Mouse (Mus musculus) kidney, embryonic 14.5 days (tissue): ENCODE results near the gene Wwp2. TPM values are rescaled to one million over a fixed set of nuclear protein-coding genes. Genes with fewer than 3 reads are reported as not detected.

Experiments used
- ATAC-seq: fragments of 200-750 bp; cut with Nextera tagmentation; 2 replicates; pipeline ENCODE4 v1.8.0; 2017; ENCODE audit warnings: moderate number of reproducible peaks, mild to moderate bottlenecking, moderate TSS enrichment, moderate library complexity; ENCODE audit not compliant: low FRiP score, low TSS enrichment
- H3K27ac ChIP-seq: fragments of 300-500 bp; sonication (generic); 2 replicates; pipeline ENCODE4 v1.5.1; 2014; ENCODE audit warnings: low read depth, mild to moderate bottlenecking, low read length, moderate library complexity, mixed read lengths
- H3K27me3 ChIP-seq: fragments of 300-500 bp; sonication (generic); 2 replicates; pipeline ENCODE4 v1.6.1; 2014; ENCODE audit warnings: mild to moderate bottlenecking, low read length; ENCODE audit not compliant: control insufficient read depth, insufficient read depth
- H3K36me3 ChIP-seq: fragments of 300-500 bp; sonication (generic); 2 replicates; pipeline ENCODE4 v1.6.1; 2014; ENCODE audit warnings: low read length, mixed read lengths; ENCODE audit not compliant: control insufficient read depth, insufficient read depth
- H3K4me1 ChIP-seq: fragments of 300-500 bp; sonication (generic); 2 replicates; pipeline ENCODE4 v1.6.1; 2014; ENCODE audit warnings: low read length, mixed read lengths; ENCODE audit not compliant: control insufficient read depth, insufficient read depth
- H3K4me2 ChIP-seq: fragments of 300-500 bp; sonication (generic); replicated peaks from 2 replicates; pipeline ENCODE4 v1.6.1; 2014; ENCODE audit warnings: low read depth, mild to moderate bottlenecking, low read length
- H3K4me3 ChIP-seq: fragments of 300-500 bp; sonication (generic); 2 replicates; pipeline ENCODE4 v1.5.1; 2014; ENCODE audit warnings: mild to moderate bottlenecking, low read length
- H3K9ac ChIP-seq: fragments of 300-500 bp; sonication (generic); 2 replicates; pipeline ENCODE4 v1.6.1; 2014; ENCODE audit warnings: low read depth, mild to moderate bottlenecking, low read length, moderate library complexity
- H3K9me3 ChIP-seq: fragments of 300-500 bp; sonication (generic); 2 replicates; pipeline ENCODE4 v1.6.1; 2016; ENCODE audit warnings: low read length; ENCODE audit not compliant: control insufficient read depth
- WGBS: fragments of 180-500 bp; shearing (Covaris S2); extraction: QIAGEN DNeasy Blood & Tissue Kit; methylation state at CpG from one replicate; pipeline ENCODE4 v1.1.7; 2014; 5-methylcytosine and 5-hydroxymethylcytosine counted together
- microRNA counts: library from miRNA; unstranded; fragments of <30 nt; microRNA quantifications from one replicate; lab custom pipeline; 2017
- microRNA-seq: library from miRNA; unstranded; fragments of <30 nt; microRNA quantifications from one replicate; pipeline ENCODE4, GENCODE M21; 2016
- polyA plus RNA-seq: library from polyadenylated mRNA; unstranded; fragments of >200 nt; fragmentation: Nextera tagmentation; extraction: Ambion mirVana; gene quantifications from 2 replicates; pipeline ENCODE4 v1.2.1, GENCODE M21; 2014

The Wwp2 gene
- polyA plus RNA-seq, 1 experiment from 2014 or later, result 43.7 TPM

DNA sequence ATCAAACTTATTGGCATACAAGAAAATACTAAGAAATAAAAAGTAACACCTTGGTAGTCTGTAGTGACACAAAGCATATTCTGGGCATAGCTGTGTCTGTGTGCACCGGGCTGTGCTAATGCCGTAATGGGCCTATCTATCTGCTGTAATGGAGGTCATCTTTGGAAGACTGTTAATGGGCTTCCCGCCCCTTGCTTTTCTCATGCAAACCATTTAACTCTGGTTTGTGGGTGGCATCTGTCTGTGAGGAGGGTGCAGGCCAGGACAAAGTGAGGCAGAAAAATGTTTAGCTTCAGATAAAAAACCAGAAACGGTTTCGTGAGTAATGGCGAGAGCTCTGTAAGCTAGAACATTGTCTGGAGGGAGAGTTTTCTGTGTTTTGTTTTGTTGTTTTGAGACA lies 158.7 kb downstream of the Wwp2 start:
- H3K27me3 ChIP-seq, result no peaks in the 10 kb centered on the region
- H3K4me2 ChIP-seq, result no peak overlapping the region
- H3K27ac ChIP-seq, result no peak overlapping the region
- 64% methylated on average over 6 of the region's 6 CpGs for WGBS
- H3K9ac ChIP-seq, result no peak overlapping the region
- H3K4me3 ChIP-seq, result no peak overlapping the region
- no peaks in the 10 kb centered on the region for H3K36me3 ChIP-seq
- no peak for ATAC-seq
- no peaks in the 10 kb centered on the region for H3K9me3 ChIP-seq
- H3K4me1 ChIP-seq, result no peaks in the 10 kb centered on the region

DNA sequence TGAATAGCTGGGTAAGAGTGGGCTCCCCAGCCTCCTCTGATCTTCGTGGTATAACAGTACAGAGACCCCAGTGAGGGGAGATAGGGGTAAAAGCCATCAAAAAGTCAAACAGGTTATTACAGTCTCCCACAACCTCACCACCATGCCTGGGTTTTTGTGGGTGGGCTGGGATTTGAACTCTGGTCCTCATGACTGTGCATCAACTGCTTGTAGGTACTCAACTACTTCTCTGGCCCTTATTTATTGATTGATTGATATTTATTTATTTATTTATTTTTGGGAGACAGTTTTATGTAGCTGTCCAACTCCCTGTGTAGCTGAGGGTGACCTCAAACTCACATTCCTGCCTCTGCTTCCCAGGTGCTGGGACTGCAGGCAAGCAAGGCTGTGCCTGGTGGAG lies 161.6 kb downstream of the Wwp2 start:
- H3K4me1 ChIP-seq, result no peaks in the 10 kb centered on the region
- H3K4me2 ChIP-seq, result no peak overlapping the region
- no peak overlapping the region for H3K27ac ChIP-seq
- no peaks in the 10 kb centered on the region for H3K9me3 ChIP-seq
- 73% methylated on average over 1 of the region's 1 CpGs for WGBS
- ATAC-seq, result no peak
- no peak overlapping the region for H3K9ac ChIP-seq
- H3K27me3 ChIP-seq, result no peaks in the 10 kb centered on the region
- no peaks in the 10 kb centered on the region for H3K36me3 ChIP-seq
- H3K4me3 ChIP-seq, result no peak overlapping the region

DNA sequence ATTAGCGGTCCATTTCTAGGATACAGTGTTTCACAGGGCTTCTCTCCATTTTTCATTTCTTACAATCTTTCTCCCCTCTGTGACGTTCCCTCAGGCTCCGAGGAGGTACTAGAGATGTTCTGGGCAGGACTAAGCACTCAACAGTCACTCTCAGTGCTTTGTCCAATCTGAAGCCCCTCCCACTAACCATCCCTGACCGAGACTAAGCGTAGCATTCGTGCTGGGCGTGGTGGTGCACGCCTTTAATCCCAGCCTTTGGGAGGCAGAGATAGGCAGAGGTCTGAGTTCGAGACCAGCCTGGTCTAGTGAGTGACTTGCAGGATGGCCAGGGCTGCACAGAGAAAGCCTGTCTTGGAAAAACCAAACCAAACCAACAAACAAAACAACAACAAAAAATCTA lies 163.5 kb downstream of the Wwp2 start:
- H3K27ac ChIP-seq, result no peak overlapping the region
- H3K4me2 ChIP-seq, result no peak overlapping the region
- H3K27me3 ChIP-seq, result no peaks in the 10 kb centered on the region
- WGBS, result 87% methylated on average over 9 of the region's 9 CpGs
- H3K4me3 ChIP-seq, result no peak overlapping the region
- no peaks in the 10 kb centered on the region for H3K9me3 ChIP-seq
- no peak overlapping the region for H3K9ac ChIP-seq
- ATAC-seq, result no peak
- no peaks in the 10 kb centered on the region for H3K36me3 ChIP-seq
- no peaks in the 10 kb centered on the region for H3K4me1 ChIP-seq

DNA sequence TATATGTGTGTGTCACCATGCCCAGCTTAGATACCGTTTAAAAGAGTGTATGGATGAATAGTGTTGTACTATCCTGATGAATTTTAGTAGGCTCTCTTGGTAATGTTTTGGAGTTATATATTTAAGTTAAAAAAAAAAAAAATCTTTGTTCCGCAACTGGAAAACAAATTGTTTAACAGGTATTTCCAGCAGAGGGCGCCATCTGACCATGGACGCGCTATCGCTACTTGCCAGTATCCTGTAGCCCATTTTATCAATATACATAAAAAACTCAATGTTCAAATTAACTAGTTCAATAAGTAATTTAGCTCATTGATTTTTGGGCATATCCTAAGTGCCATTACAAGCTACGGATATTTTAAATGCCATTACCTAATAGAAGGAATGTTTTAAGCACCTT lies 166.9 kb downstream of the Wwp2 start:
- Histone ChIP-seq H3K36me3 (no peaks in the 10 kb centered on the region), H3K4me3 (no peak overlapping the region), H3K27ac (no peak overlapping the region), H3K4me1 (no peaks in the 10 kb centered on the region), H3K9me3 (no peaks in the 10 kb centered on the region), H3K4me2 (no peak overlapping the region), H3K27me3 (no peaks in the 10 kb centered on the region), H3K9ac (no peak overlapping the region)
- no peak for ATAC-seq
- 6% methylated on average over 7 of the region's 7 CpGs for WGBS

MicroRNAs encoded within 50 kb of the gene (microRNA counts, 519-probe panel; counts per million panel counts)
- 5,280 counts per million, percentile 47 among the panel's probes with 10 or more counts for microRNA mmu-miR-140 (lab: Ali Mortazavi, UCI)

Small RNAs within 50 kb of the gene (microRNA-seq; reads per million reads assigned to microRNA genes)
- 2,143 reads per million, percentile 84 among the genes with 10 or more reads in this experiment for gene Mir140

Other genes with a start within 250 kb of the Wwp2 start
- 30.1 and 33.9 TPM in 2 replicates for gene Nfat5, start 142.9 kb upstream of the Wwp2 start, polyA plus RNA-seq
- gene Nqo1, start 33.2 kb upstream of the Wwp2 start, polyA plus RNA-seq, result 8.5 and 10.3 TPM in 2 replicates
- 84.5 and 85.3 TPM in 2 replicates for gene Nob1, start 11.3 kb upstream of the Wwp2 start, polyA plus RNA-seq
- gene Psmd7, start 152.1 kb downstream of the Wwp2 start, polyA plus RNA-seq, result 266 and 271 TPM in 2 replicates